Mouse (Mus musculus) gonadal fat pad, adult 2 months (tissue): ENCODE data around the gene Rab11fip4. TPM values are rescaled to one million over a fixed set of nuclear protein-coding genes. Genes with fewer than 3 reads are reported as not detected.

ENCODE experiments used
- DNase-seq: peaks from one replicate; pipeline ENCODE4 v3.0.0-alpha.2; 2012; ENCODE audit warnings: low read depth
- polyA plus RNA-seq: library from polyadenylated mRNA; depleted of rRNA; stranded (reverse); fragments of >200 nt; gene quantifications from 2 replicates; pipeline ENCODE4 v1.2.3, GENCODE M21; 2012

Gene Rab11fip4
- polyA plus RNA-seq, 1 experiment: 69.4 TPM

DNA sequence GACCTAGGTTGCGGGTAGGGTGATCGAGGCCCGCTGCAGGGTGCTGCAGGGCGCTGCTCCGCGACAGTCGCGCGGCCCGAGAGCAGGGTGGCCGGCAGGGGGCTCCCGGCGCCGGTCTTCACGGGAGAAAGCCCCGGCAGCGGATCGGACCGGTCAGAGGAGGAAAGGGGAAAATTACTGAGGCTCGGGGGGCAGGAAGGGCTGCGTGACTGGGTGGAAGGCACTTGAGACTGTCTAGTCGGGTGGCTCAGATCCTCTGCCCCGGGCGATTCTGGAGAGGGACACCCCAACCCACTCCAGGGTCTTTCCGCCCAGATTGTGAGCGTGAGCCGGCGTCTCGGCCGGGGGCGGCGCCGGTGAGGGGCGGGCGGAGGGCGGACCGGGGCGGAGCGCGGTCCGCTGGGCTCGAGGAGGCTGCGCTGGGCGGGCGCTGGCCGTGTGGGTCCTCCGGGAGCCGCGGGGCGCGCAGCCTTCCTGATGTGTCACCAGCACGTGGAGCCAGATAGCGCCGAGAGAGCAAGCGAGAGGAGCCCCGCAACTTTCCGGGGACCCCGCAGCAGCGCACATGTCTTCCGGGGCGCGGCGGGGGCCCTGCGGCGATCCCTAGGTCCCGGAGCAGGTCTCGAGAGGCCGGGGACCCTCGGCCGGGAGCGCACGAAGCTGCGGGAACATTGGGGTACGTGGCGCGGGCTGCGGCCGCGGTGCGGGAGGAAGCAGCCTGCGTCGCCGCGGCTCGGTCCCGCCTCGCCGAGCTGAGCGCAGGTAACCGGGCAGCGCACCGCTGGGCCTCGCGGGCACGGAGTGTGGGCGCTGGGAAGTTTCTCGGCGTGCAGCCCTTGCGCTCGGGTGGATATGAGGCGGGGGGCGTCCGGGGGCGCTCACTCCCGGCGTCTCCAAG, 120.1 kb downstream of the Rab11fip4 start:
- DNase-seq: no peak

DNA sequence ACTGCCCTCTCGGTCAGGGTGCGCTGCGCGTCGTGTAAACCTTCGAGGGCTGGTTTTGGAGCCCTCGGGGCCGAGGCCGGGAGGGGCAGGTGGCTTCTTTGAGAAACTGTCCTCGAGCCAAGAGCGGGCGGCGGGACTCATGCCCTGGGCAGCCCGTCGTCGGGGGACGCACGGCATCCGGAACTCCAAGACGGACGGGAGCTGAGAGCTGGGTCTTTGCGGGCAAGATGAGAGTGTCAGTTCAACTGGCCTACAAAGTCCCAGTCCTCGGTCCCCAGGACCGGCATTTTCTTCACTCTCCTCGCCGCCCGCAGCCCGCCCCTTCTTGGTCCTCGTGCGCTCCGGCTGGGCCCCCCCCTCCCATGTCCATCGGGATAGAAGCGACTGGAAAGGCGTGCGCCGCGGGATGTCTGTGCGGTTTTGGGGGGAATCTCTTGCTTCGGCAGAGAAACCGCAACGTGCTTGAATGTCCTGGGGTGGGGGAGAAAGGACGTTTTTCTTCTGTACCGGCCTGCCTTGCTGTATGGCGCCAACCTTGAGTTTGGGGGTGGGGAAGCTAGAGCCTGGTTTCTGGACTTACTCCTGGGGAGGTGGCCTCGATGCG, 120.9 kb downstream of the Rab11fip4 start:
- DNase-seq: no peak

DNA sequence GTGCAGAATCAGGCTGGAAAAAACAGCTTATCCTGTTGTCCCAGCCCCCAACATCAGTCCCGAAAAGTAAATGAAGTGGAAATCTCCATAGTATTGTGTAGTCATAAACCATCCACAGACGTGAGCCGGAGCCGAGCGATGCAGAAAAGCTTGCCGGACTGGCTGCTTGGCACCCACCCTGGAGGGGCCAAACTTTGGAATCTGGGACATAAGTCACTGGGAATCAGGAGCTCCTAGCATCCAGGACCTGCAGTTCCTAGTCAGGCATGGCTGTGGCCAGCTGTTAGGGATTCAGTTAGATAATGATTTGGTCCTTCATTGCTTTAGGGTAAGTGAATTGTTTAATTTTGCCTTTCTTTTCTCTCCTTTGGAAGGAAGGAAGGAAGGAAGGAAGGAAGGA, 122.2 kb downstream of the Rab11fip4 start:
- no peak for DNase-seq

DNA sequence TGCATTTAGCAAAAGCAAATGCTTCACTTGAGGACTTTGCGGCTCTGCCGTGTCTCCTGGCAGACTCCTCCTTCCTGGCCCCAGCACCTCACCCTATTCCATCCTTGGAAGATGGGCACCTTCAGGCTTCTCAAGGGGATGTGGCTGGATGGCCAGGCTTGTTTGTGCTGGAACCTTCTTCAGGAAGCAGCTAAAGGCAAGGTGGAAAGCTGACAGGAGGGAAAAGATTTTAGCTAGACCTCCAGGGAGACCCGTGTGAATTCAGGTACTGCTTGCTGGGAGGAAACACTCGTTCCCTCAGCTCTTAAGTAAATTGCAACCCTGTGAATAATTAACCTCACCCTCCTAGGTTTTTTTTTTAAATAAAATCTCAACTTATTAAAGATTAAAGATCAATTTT, 122.7 kb downstream of the Rab11fip4 start:
- DNase-seq: no peak

GRCm38 (mm10) chr11:79714082-79714742, 123.2 kb downstream of the Rab11fip4 start:
- no peak for DNase-seq

DNA sequence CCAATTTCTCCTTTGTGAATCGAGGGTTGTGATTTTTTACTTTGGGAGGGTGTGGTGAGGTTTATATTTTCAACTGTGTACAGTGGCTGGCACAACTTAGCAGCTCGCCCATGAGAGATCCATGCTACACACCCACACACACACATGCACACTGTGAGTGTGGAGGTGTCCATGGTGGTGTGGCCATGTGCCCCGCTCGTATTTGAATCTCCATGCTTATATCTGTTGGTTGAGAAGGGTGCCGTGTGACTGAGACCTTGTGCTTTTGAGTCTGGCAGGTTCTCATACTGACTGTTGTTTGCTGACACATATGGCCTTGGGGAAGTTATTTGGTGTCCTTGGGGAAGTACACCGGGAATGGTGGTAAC, 123.7 kb downstream of the Rab11fip4 start:
- DNase-seq: no peak

DNA sequence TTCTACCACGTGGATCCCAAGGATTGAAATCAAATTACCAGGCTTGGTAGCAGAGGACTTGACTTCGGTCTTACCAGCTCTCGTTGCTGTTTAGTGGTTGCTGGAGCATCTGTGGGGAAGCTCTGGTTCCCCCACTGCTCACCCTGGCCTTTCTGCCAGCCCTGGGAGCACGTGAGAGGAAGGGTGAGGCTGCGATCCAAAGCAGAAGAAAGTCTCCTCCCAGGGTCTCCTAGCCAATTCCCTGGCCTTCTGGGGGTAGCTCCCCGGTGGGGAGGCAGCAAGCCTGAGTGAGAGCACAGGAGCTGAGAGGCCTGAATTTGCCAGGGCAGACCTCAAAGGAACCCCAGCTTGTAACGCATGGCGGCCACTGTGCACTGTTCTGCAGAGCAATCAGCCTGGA, 124.3 kb downstream of the Rab11fip4 start:
- DNase-seq: no peak

DNA sequence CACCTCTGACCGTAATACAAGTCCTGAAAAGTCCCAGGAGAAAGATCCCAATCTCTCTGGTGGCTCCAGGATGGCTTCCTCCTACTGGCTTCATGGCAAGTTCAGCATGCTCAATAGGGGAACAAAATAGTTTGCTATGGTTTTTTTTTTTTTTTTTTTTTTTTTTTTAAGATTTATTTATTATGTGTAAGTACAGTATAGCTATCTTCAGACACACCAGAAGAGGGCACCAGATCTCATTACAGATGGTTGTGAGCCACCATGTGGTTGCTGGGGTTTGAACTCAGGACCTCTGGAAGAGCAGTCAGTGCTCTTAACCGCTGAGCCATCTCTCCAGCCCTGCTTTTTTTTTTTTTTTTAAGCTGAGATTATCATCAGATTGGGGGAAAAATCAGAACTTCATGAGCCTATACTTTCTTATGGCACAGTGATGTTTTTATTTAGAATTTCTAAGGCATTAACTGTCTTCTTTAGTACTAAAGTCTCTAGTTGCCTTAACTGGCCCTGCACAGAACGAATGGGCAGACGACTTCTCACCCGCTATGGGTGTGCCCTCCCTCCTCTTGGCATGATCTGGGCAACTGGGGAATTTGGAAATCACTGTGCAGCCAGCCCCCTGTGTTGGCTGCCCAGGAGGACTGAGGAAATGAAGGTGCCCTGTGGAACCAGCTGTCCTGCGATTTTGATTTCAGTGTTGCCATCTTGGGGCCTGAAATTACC, 124.9 kb downstream of the Rab11fip4 start:
- no peak for DNase-seq

GRCm38 (mm10) chr11:79716453-79716749, 125.4 kb downstream of the Rab11fip4 start:
- DNase-seq: no peak

DNA sequence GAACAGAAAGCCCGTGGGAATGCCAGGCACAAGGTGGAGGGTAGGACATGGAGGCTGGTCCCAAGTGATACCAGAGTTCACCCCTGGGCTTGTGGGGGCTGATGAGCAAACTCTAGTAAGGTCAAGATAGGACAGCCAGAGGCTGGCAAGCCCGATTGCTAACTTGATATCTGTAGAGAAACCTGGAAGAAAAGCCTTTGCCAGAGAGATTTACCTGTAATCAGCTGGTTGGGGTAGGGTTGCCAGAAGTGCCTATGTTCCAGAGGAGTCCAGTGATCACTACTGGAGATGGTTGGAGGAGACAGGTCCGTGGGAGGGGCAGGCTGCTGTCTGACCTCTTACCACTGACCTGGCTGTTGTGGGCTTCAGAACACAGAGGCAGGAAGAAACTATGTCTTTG, 126.3 kb downstream of the Rab11fip4 start:
- no peak for DNase-seq

DNA sequence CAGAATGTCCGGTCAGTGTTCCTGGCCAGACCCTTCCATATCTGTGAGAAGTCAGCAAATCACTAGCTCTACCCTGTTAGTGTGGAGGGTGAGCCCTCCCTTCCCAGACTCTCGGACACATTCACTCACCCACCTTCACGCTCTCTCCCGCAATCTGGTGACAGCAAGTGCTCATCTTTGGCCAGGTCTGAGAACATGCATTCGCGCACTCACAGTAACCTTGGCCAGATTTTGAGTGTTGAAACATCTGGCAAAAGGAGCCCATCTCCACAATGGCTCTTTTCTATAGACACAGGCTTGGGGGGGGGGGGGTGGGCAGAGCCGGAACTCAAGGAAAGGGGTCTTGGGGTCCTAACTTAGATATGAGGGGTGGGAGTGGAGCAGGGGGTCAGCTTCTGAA, 126.8 kb downstream of the Rab11fip4 start:
- no peak for DNase-seq

GRCm38 (mm10) chr11:79718202-79718601, 127.2 kb downstream of the Rab11fip4 start:
- DNase-seq: no peak

DNA sequence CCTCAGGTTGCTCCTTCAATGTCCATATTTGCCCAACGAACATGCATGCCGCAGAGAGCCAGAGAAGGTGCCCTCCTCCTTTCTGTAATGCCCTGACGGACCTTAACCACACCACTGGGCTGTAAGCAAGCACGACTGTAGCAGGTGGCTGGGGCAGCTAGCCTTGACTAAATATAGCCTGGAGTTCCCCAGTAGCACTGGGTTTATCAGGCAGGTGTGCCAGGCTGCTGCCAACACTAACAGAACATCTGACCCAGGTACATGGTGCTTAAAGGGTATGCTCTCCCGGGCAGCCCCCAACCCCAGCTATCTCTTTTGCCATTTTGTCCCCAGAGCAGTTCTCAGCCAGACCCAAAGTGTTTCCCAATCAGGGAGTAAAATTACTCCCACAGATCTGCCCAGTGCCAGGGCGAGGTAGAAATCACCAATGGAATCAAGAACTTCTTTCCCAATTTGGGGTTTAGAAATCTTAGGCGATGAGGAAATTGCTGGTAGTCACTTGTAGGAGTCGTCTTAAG, 127.9 kb downstream of the Rab11fip4 start:
- peak; percentile 100 for DNase-seq

DNA sequence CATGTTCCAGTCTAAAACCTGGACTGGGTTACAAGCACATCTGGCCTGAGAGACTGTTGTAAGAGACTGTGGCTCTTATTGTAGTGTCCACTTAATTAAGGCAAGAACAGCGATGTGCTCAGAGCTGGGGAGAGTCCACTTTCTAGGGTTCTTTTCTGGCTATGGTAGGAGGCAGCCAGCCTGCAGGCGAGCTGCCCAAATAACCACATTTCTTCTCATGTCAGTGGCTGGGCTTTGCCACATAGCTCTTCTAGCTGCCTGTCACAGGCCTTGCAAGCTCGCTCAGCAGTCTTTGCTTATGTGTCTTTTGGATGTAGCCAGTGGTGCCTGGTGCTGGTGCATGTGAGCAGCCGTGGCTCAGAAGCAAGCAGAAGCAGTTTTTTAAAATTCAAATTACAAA, 129.7 kb downstream of the Rab11fip4 start:
- DNase-seq: no peak

GRCm38 (mm10) chr11:79722811-79723210, 131.8 kb downstream of the Rab11fip4 start:
- no peak for DNase-seq

DNA sequence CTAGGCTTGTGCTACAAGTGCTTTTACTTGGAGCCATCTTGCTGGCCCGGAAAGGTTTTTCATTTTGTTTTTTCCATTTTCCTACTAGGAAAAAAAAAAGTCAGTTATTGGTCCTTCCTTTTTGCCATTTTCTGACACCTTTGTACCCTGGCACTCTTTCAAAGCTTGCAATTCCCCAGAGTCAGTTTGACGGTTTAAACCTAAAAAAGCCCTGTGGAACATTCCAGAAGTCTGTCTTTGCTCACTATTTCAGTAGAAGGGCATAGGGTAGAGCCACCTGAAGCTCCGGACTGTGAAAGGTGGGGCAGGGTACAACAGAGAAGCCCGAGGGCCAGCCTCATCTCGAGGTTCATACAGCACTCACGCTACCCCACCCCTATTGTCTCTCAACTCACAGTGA, 134.0 kb downstream of the Rab11fip4 start:
- DNase-seq: no peak

GRCm38 (mm10) chr11:79729231-79730047, 138.4 kb downstream of the Rab11fip4 start:
- no peak for DNase-seq

GRCm38 (mm10) chr11:79730462-79730861, 139.4 kb downstream of the Rab11fip4 start:
- DNase-seq: no peak

GRCm38 (mm10) chr11:79731476-79731875, 140.5 kb downstream of the Rab11fip4 start:
- no peak for DNase-seq

GRCm38 (mm10) chr11:79733013-79733412, 142.0 kb downstream of the Rab11fip4 start:
- DNase-seq: no peak
